Mouse (Mus musculus): Measurements from ENCODE around the gene Olfr403. TPM values are rescaled to one million over a fixed set of nuclear protein-coding genes. Genes with fewer than 3 reads are reported as not detected.

Olfr403 gene
- polyA plus RNA-seq, 1 experiment from 2014 or later: not detected

Other genes with a start within 250 kb of the Olfr403 start
- gene Olfr23, start 249.6 kb upstream of the Olfr403 start, polyA plus RNA-seq (2015; fragmentation: Nextera tagmentation; extraction: Ambion mirVana): not detected in 2 replicates
- not detected in 2 replicates for gene Olfr397, start 225.4 kb upstream of the Olfr403 start, polyA plus RNA-seq (2015; fragmentation: Nextera tagmentation; extraction: Ambion mirVana)
- gene Olfr398, start 195.8 kb upstream of the Olfr403 start, polyA plus RNA-seq (2015; fragmentation: Nextera tagmentation; extraction: Ambion mirVana): not detected in 2 replicates
- not detected in 2 replicates for gene Olfr139, start 129.7 kb upstream of the Olfr403 start, polyA plus RNA-seq (2015; fragmentation: Nextera tagmentation; extraction: Ambion mirVana)
- gene Olfr399, start 129.6 kb upstream of the Olfr403 start, polyA plus RNA-seq (2015; fragmentation: Nextera tagmentation; extraction: Ambion mirVana): not detected in 2 replicates
- 0.19 TPM in 1 of 2 replicates, not detected in the other for gene Zfp616, start 116.3 kb upstream of the Olfr403 start, polyA plus RNA-seq (2015; fragmentation: Nextera tagmentation; extraction: Ambion mirVana)
- not detected in 2 replicates for gene Olfr401, start 72.5 kb upstream of the Olfr403 start, polyA plus RNA-seq (2015; fragmentation: Nextera tagmentation; extraction: Ambion mirVana)
- gene Olfr402, start 32.7 kb upstream of the Olfr403 start, polyA plus RNA-seq (2015; fragmentation: Nextera tagmentation; extraction: Ambion mirVana): not detected in 2 replicates
- not detected in 2 replicates for gene Olfr43, start 25.1 kb downstream of the Olfr403 start, polyA plus RNA-seq (2015; fragmentation: Nextera tagmentation; extraction: Ambion mirVana)
- not detected in 2 replicates for gene Olfr406, start 73.6 kb downstream of the Olfr403 start, polyA plus RNA-seq (2015; fragmentation: Nextera tagmentation; extraction: Ambion mirVana)
- gene Olfr59, start 97.5 kb downstream of the Olfr403 start, polyA plus RNA-seq (2015; fragmentation: Nextera tagmentation; extraction: Ambion mirVana): not detected in 2 replicates
- gene Olfr410, start 151.8 kb downstream of the Olfr403 start, polyA plus RNA-seq (2015; fragmentation: Nextera tagmentation; extraction: Ambion mirVana): not detected in 2 replicates
- gene Olfr411, start 166.4 kb downstream of the Olfr403 start, polyA plus RNA-seq (2015; fragmentation: Nextera tagmentation; extraction: Ambion mirVana): not detected in 2 replicates
- gene Olfr412, start 175.8 kb downstream of the Olfr403 start, polyA plus RNA-seq (2015; fragmentation: Nextera tagmentation; extraction: Ambion mirVana): not detected in 2 replicates